Mouse (Mus musculus) mature B cell (primary cell): ENCODE results near the gene Astn2.

Source experiments
- in situ Hi-C: fragments of 300-500 bp; cut with MboI; formaldehyde crosslinking; loops from 2 replicates; pipeline ENCODE4 v1.14.3; 2019

Astn2 gene

GRCm38 (mm10) chr4:66169485-66169884 is 234.9 kb downstream of the Astn2 start:
- in situ Hi-C loops: no loop called here

GRCm38 (mm10) chr4:66158714-66159113 is 245.7 kb downstream of the Astn2 start:
- in situ Hi-C loops: no loop called here

GRCm38 (mm10) chr4:66157439-66158113 is 246.8 kb downstream of the Astn2 start:
- in situ Hi-C loops: no loop called here

- in situ Hi-C loops: no loop called here
These were observed 257.9 kb downstream of the Astn2 start for GRCm38 (mm10) chr4:66146546-66146945.

GRCm38 (mm10) chr4:66126181-66126580 is 278.2 kb downstream of the Astn2 start:
- in situ Hi-C loops: no loop called here

GRCm38 (mm10) chr4:66122766-66123358 is 281.5 kb downstream of the Astn2 start:
- in situ Hi-C loops: no loop called here

GRCm38 (mm10) chr4:66114243-66114642 is 290.2 kb downstream of the Astn2 start:
- in situ Hi-C loops: no loop called here

GRCm38 (mm10) chr4:66102037-66102436 is 302.4 kb downstream of the Astn2 start:
- in situ Hi-C loops: no loop called here

- in situ Hi-C loops: no loop called here
These were observed 306.8 kb downstream of the Astn2 start for GRCm38 (mm10) chr4:66097629-66098028.

- in situ Hi-C loops: no loop called here
These were observed 308.3 kb downstream of the Astn2 start for GRCm38 (mm10) chr4:66096104-66096503.

- in situ Hi-C loops: no loop called here
These were observed 347.2 kb downstream of the Astn2 start for GRCm38 (mm10) chr4:66057161-66057560.

- in situ Hi-C loops: no loop called here
These were observed 348.7 kb downstream of the Astn2 start for GRCm38 (mm10) chr4:66055690-66056089.

- in situ Hi-C loops: no loop called here
These were observed 361.3 kb downstream of the Astn2 start for GRCm38 (mm10) chr4:66043014-66043672.

- in situ Hi-C loops: no loop called here
These were observed 370.6 kb downstream of the Astn2 start for GRCm38 (mm10) chr4:66033826-66034225.

- in situ Hi-C loops: no loop called here
These were observed 373.0 kb downstream of the Astn2 start for GRCm38 (mm10) chr4:66031320-66031870.

GRCm38 (mm10) chr4:66029901-66030300 is 374.5 kb downstream of the Astn2 start:
- in situ Hi-C loops: no loop called here

GRCm38 (mm10) chr4:66027866-66028265 is 376.5 kb downstream of the Astn2 start:
- in situ Hi-C loops: no loop called here

- in situ Hi-C loops: no loop called here
These were observed 378.9 kb downstream of the Astn2 start for GRCm38 (mm10) chr4:66025393-66026062.

- in situ Hi-C loops: no loop called here
These were observed 401.5 kb downstream of the Astn2 start for GRCm38 (mm10) chr4:66002936-66003335.

- in situ Hi-C loops: no loop called here
These were observed 420.8 kb downstream of the Astn2 start for GRCm38 (mm10) chr4:65983643-65984042.

GRCm38 (mm10) chr4:65982882-65983281 is 421.5 kb downstream of the Astn2 start:
- in situ Hi-C loops: no loop called here

- in situ Hi-C loops: no loop called here
These were observed 428.2 kb downstream of the Astn2 start for GRCm38 (mm10) chr4:65976251-65976650.
